Mouse (Mus musculus) gastrocnemius, adult 2 months (tissue): ENCODE data around the gene Ppil1. TPM values are rescaled to one million over a fixed set of nuclear protein-coding genes. Genes with fewer than 3 reads are reported as not detected.
A peak's percentile ranks its signal among the peaks of the same experiment; 100 is the strongest.

Experiments
- DNase-seq: peaks from one replicate; pipeline ENCODE4 v3.0.0; 2022
- H3K27ac ChIP-seq: fragments of 200-600 bp; 2 replicates; pipeline ENCODE4 v1.8.1; 2022; ENCODE audit warnings: mild to moderate bottlenecking
- H3K4me3 ChIP-seq: fragments of 200-600 bp; 2 replicates; pipeline ENCODE4 v1.8.1; 2022; ENCODE audit warnings: mild to moderate bottlenecking, moderate library complexity
- CTCF ChIP-seq: fragments of 200-600 bp; IDR thresholded peaks from 2 replicates; pipeline ENCODE4 v1.8.1; 2022; ENCODE audit warnings: antibody characterized with exemption, mild to moderate bottlenecking, moderate library complexity
- intact Hi-C: fragments of 180-260 bp; cut with DNase I; formaldehyde crosslinking; loops from one replicate; pipeline ENCODE4 v1.15.1; 2025
- total RNA-seq, 2 experiments: library from RNA; stranded (reverse); gene quantifications; 2 replicates each; pipeline ENCODE4 v1.2.3; 2021

Ppil1 gene
- total RNA-seq, 2 experiments from 2014 or later: 5.1 to 7.3 TPM

DNA sequence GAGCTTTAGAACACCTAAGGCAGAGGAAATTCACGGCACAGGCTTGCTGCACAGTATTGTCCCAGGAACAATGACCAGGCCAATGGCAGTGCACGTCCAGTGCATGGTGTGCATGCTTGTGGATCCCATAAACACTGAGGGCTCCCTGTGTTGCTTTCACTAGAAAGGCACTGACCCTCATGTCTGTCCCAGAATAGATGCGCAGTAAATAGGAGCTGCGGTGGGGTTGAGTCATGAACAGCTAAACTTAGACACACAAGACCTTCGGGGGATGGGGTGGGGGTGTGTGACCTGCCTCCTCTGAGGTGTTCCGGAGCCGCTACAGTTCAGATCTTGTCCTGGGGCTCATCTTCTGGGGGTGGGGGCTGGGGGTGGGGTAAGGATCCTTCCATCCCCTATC is 57.9 kb downstream of the Ppil1 start:
- peak; percentile 45 for DNase-seq
- Histone ChIP-seq H3K4me3 (no peak overlapping the region), H3K27ac (peak overlapping the region; percentile 51)
- TF ChIP-seq CTCF: no peak
- intact Hi-C loops: no loop called here

DNA sequence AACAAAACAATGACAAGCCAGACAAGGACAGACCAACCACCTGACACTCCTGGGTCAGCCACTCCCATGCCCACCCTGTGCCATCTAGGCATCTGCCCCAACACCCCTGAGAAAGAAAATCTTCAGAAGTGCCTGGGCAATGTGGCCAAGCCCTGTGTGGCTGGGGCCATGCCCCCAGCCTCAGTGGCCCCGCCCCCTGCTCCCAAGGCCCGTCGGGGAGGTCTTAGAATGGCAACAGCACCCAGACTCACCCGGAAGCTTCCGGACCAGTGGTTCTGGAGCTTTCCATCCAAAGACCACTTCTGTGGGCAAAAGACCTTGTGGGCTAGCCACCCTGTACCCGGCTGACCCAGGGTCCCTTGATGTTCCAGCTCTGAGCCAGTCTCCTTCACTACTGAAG is 61.4 kb downstream of the Ppil1 start:
- intact Hi-C loops: no loop called here
- no peak for DNase-seq
- TF ChIP-seq CTCF: no peak
- no peak overlapping the region for H3K27ac ChIP-seq
- no peak overlapping the region for H3K4me3 ChIP-seq

Other genes starting within 250 kb of the Ppil1 start
- 10 to 100 TPM; 38.8 to 55.6 TPM for gene Srsf3, start 231.6 kb downstream of the Ppil1 start, total RNA-seq
- 100 to 1,000 TPM in 1 of 2 experiments, 10 to 100 TPM in 1; 32.6 to 103 TPM for gene Cdkn1a, start 173.2 kb downstream of the Ppil1 start, total RNA-seq
- gene Rab44, start 150.0 kb downstream of the Ppil1 start, total RNA-seq: under 1 TPM in 1 of 2 experiments, not detected in 1; 0.59 TPM
- not detected for gene Cpne5, start 26.0 kb downstream of the Ppil1 start, total RNA-seq
- 100 to 1,000 TPM; 110 to 121 TPM for gene BC004004, start 4.6 kb upstream of the Ppil1 start, total RNA-seq
- 10 to 100 TPM; 21.9 to 52.6 TPM for gene Pi16, start 53.5 kb upstream of the Ppil1 start, total RNA-seq
- 100 to 1,000 TPM in 1 of 2 experiments, 10 to 100 TPM in 1; 78.5 to 109 TPM for gene Mtch1, start 83.7 kb upstream of the Ppil1 start, total RNA-seq
- gene Fgd2, start 96.7 kb upstream of the Ppil1 start, total RNA-seq: 1 to 10 TPM in 1 of 2 experiments, under 1 TPM in 1; 0.74 to 1.1 TPM
- gene Pim1, start 226.6 kb upstream of the Ppil1 start, total RNA-seq: 10 to 100 TPM; 13.8 to 35.2 TPM